Mouse (Mus musculus) embryonic fibroblast, embryonic 13.5 days (primary cell): ENCODE measurements at regions not wholly inside any gene's neighbourhood (a gene's known extent, or its start where the extent isn't known, plus 50 kb on each side); places are given as distances from the start of the nearest gene placed in this dataset.
A peak's percentile ranks its signal among the peaks of the same experiment; 100 is the strongest.
"Not testable (repeated sequence)": the region's sequence is repeated elsewhere in the genome, so short reads cannot be mapped to it uniquely, and the experiment has no call there.

Experiments used
- H3K27ac ChIP-seq: 2 replicates; pipeline ENCODE4 v1.5.1; 2012; ENCODE audit warnings: low read length, control low read depth, inconsistent platforms; ENCODE audit not compliant: insufficient read depth
- H3K4me1 ChIP-seq: 2 replicates; pipeline ENCODE4 v1.6.1; 2011; ENCODE audit warnings: low read length; ENCODE audit not compliant: control insufficient read depth, insufficient read depth
- H3K4me3 ChIP-seq: 2 replicates; pipeline ENCODE4 v1.5.1; 2011; ENCODE audit warnings: mild to moderate bottlenecking, control low read depth, low read length; ENCODE audit not compliant: insufficient read depth
- CTCF ChIP-seq: IDR thresholded peaks from 2 replicates; pipeline ENCODE4 v1.5.1; 2011; ENCODE audit warnings: mild to moderate bottlenecking, control low read depth, low read length, moderate library complexity, borderline replicate concordance; ENCODE audit not compliant: insufficient read depth
- POLR2A ChIP-seq: IDR thresholded peaks from 2 replicates; pipeline ENCODE4 v1.6.1; 2011; ENCODE audit warnings: low read depth, mild to moderate bottlenecking, control low read depth, low read length, moderate library complexity

DNA sequence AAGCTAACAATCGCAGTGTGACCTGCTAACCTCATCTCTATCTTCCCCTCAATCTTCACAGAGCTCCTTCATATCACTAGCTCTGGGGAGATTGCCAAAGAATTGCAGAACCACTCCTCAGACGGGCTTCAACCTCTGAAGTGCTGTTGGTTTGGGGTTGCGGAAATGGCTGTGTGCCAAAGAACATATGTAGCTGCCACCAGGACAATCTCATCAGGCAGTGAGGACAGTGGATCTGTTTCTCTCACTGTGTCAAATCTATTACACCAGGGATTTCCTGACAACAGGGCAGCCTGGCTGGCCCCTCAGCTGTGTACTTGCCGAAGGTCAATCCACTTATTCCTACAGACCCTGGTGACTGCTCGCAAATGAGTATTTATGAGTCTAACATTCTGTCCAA, 115.0 kb upstream of the Nudt7 start:
- no peak for TF ChIP-seq CTCF
- no peak overlapping the region for H3K4me3 ChIP-seq
- H3K27ac ChIP-seq: no peak overlapping the region
- 0 out of 2 replicates have a peak, but pooled peaks cover 4% of the 10 kb centered on the region for H3K4me1 ChIP-seq

DNA sequence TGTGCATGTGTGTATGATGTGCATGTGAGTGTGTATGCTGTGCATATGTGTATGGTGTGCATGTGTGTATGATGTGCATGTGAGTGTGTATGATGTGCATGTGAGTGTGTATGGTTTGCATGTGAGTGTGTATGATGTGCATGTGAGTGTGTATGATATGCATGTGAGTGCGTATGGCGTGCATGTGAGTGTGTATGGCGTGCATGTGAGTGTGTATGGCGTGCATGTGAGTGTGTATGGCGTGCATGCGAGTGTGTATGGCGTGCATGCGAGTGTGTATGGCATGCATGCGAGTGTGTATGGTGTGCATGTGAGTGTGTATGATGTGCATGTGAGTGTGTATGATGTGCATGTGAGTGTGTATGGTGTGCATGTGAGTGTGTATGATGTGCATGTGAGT, 103.2 kb upstream of the Nudt7 start:
- not testable (repeated sequence) for H3K4me1 ChIP-seq, H3K4me3 ChIP-seq, H3K27ac ChIP-seq

- Histone ChIP-seq H3K27ac (peak overlapping the region; percentile 43), H3K4me1 (peaks cover 6% of the 10 kb centered on the region), H3K4me3 (no peak overlapping the region)
- no peak for TF ChIP-seq POLR2A
- no peak for TF ChIP-seq CTCF
Measured at GRCm38 (mm10) chr8:114052426-114052825, 80.9 kb upstream of the Nudt7 start.

- TF ChIP-seq POLR2A: no peak
- no peak for TF ChIP-seq CTCF
- Histone ChIP-seq H3K27ac (no peak overlapping the region), H3K4me3 (no peak overlapping the region), H3K4me1 (no peaks in the 10 kb centered on the region)
Measured at GRCm38 (mm10) chr8:114063566-114063965, 69.8 kb upstream of the Nudt7 start.

DNA sequence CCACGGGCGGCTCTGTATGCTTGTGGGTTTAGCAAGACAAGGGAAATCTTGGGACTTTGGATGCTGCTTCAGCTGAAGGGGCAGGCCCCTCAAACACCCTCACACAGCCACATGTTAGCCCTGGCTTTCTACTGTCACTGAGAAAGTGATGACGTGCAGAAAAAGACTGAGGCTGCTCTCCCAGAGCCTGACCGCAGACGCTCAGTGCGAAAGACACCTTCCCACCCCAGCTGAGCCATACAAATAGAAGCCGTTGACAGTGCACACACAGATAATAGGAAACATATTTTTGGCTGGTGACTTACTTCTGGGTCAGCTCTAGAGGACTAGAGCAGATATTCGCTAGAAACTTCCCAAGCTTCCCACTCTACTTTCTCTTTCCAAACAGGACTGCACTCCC, 61.0 kb upstream of the Nudt7 start:
- no peak overlapping the region for H3K4me3 ChIP-seq
- TF ChIP-seq CTCF: no peak
- no peak for TF ChIP-seq POLR2A

DNA sequence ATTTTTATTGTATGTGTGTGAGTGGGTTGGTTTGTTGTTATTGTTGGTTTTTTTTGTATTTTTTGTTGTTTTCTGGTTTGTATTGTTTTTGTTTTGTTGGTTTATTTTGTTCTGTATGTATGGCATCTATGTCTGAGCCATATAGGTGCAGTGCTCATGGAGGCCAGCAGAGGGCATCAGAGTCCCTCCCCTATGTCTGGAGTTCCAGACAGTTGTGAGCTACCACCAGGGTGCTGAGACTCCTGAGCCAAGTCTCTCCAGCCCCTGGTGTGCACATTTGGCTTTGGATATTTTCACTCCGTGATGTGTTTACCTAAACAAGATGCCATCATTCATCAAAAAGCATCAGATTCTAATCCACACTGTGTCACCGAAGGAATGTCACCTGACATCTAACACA, 59.2 kb upstream of the Nudt7 start:
- no peaks in the 10 kb centered on the region for H3K4me1 ChIP-seq
- H3K4me3 ChIP-seq: no peak overlapping the region
- no peak overlapping the region for H3K27ac ChIP-seq
- TF ChIP-seq CTCF: peak; percentile 44; the same call in 1 of the 2 replicates
- no peak for TF ChIP-seq POLR2A

More for the DNA sequence above, 61.0 kb upstream of the Nudt7 start:
- Histone ChIP-seq H3K4me1 (no peaks in the 10 kb centered on the region), H3K27ac (no peak overlapping the region)

- Histone ChIP-seq H3K27ac (no peak overlapping the region), H3K4me1 (no peaks in the 10 kb centered on the region), H3K4me3 (no peak overlapping the region)
- TF ChIP-seq CTCF (no peak), POLR2A (no peak)
Measured at GRCm38 (mm10) chr8:114076701-114077100, 56.7 kb upstream of the Nudt7 start.

DNA sequence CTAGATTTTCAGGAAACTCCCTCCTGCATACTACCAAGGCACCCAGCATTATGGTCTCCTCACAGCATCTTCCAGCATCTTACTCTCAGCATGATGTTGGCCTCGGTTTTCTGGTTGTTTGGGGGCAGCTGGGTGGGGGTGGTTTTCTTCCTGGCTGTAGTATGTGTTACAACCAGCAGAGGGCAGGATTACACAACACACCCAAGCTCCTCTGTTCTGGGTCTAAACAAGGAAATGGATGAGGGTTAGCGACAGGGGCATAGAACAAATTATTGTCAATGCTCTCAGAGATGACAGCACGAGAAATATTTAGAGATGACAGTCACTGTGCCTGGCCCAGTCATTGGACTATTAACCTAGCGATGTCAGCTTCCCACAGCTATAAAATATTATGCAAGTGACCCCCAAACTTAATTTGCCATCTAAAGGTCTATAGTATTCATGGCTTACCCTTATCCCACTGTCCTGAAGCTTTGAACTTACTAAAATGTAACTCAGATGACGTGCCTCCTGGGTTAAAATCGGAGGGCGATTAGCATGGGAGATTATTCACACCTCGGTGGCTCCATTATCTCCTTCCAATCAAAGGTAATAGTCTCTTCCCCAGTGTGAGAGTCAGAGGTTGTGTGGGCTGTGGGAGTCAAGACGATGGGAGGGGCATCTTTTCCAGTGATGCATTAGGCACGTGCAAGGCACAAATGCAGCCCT, 52.2 kb upstream of the Nudt7 start:
- no peak for TF ChIP-seq POLR2A
- no peak for TF ChIP-seq CTCF
- H3K4me1 ChIP-seq: no peaks in the 10 kb centered on the region
- H3K27ac ChIP-seq: no peak overlapping the region
- no peak overlapping the region for H3K4me3 ChIP-seq

- no peak overlapping the region for H3K4me3 ChIP-seq
- TF ChIP-seq POLR2A: no peak
- TF ChIP-seq CTCF: no peak
Measured at GRCm38 (mm10) chr8:114081757-114082059, 51.6 kb upstream of the Nudt7 start.

More at GRCm38 (mm10) chr8:114081757-114082059, 51.6 kb upstream of the Nudt7 start:
- H3K4me1 ChIP-seq: no peaks in the 10 kb centered on the region
- no peak overlapping the region for H3K27ac ChIP-seq
